Mouse (Mus musculus) neural tube, embryonic 10.5 days (tissue): ENCODE results near the gene 3100002H09Rik.
A peak's percentile ranks its signal among the peaks of the same experiment; 100 is the strongest.

Experiments used
- DNase-seq: peaks from one replicate; pipeline ENCODE4 v3.0.0-alpha.2; 2017; ENCODE audit warnings: low spot score; ENCODE audit errors: extremely low spot score

The 3100002H09Rik gene

GRCm38 (mm10) chr4:124615406-124615960, 4.9 kb upstream of the 3100002H09Rik start:
- DNase-seq, result no peak

GRCm38 (mm10) chr4:124614189-124614588, 3.6 kb upstream of the 3100002H09Rik start:
- no peak for DNase-seq

GRCm38 (mm10) chr4:124611768-124612167, 1.2 kb upstream of the 3100002H09Rik start:
- no peak for DNase-seq

- no peak for DNase-seq
Observed at GRCm38 (mm10) chr4:124610066-124610465, 537 bp downstream of the 3100002H09Rik start.

GRCm38 (mm10) chr4:124607166-124607565, 3.4 kb downstream of the 3100002H09Rik start:
- DNase-seq, result no peak

- DNase-seq, result no peak
Observed at GRCm38 (mm10) chr4:124606180-124606579, 4.4 kb downstream of the 3100002H09Rik start.

GRCm38 (mm10) chr4:124605255-124605654, 5.3 kb downstream of the 3100002H09Rik start:
- no peak for DNase-seq

- no peak for DNase-seq
Observed at GRCm38 (mm10) chr4:124603712-124604111, 6.9 kb downstream of the 3100002H09Rik start.

GRCm38 (mm10) chr4:124595929-124596328, 14.7 kb downstream of the 3100002H09Rik start:
- DNase-seq, result no peak

GRCm38 (mm10) chr4:124594933-124595332, 15.7 kb downstream of the 3100002H09Rik start:
- DNase-seq, result no peak

GRCm38 (mm10) chr4:124593691-124594090, 16.9 kb downstream of the 3100002H09Rik start:
- DNase-seq, result no peak

- no peak for DNase-seq
Observed at GRCm38 (mm10) chr4:124593210-124593609, 17.4 kb downstream of the 3100002H09Rik start.

GRCm38 (mm10) chr4:124592241-124592640, 18.4 kb downstream of the 3100002H09Rik start:
- DNase-seq, result no peak

GRCm38 (mm10) chr4:124580695-124581094, 29.9 kb downstream of the 3100002H09Rik start:
- no peak for DNase-seq

- DNase-seq, result peak; percentile 26
Observed at GRCm38 (mm10) chr4:124575955-124576445, 34.6 kb downstream of the 3100002H09Rik start.

- DNase-seq, result peak; percentile 67
Observed at GRCm38 (mm10) chr4:124575269-124575954, 35.2 kb downstream of the 3100002H09Rik start.

- DNase-seq, result no peak
Observed at GRCm38 (mm10) chr4:124573586-124573985, 37.0 kb downstream of the 3100002H09Rik start.

GRCm38 (mm10) chr4:124570977-124571376, 39.6 kb downstream of the 3100002H09Rik start:
- DNase-seq, result no peak

- no peak for DNase-seq
Observed at GRCm38 (mm10) chr4:124569661-124570060, 40.9 kb downstream of the 3100002H09Rik start.

- no peak for DNase-seq
Observed at GRCm38 (mm10) chr4:124563371-124563770, 47.2 kb downstream of the 3100002H09Rik start.

GRCm38 (mm10) chr4:124562721-124563120, 47.9 kb downstream of the 3100002H09Rik start:
- DNase-seq, result no peak
